Comparison of ENCODE assay signal across 20 mouse cellular contexts in genomic region chr17:12904349-12904748, GRCm38 (mm10). TPM values are rescaled to one million over a fixed set of nuclear protein-coding genes. Genes with fewer than 3 reads are reported as not detected.
"Had no signal": no experiment of that assay in that cellular context is flagged by ENCODE, and none has a peak within 500 bp of the region (broad histone marks: within the 10 kb centered on the region; RNA-seq: fewer than 3 reads in every experiment).

No protein-coding gene starts in this region.

- ATAC-seq: intestine, embryonic 16.5 days; liver, postnatal 0 days had no signal

- H3K4me2 ChIP-seq: liver, embryonic 13.5 days; lung, embryonic 15.5 days; neural tube, embryonic 12.5 days had no signal

- DNase-seq: kidney, adult 2 months; kidney, postnatal 25 days; layer of hippocampus, adult 9-11 months; layer of hippocampus, postnatal 36 days; liver; liver, embryonic 13.5 days; liver, postnatal 0 days; retina, postnatal 1 day; right cerebral cortex, postnatal 4 days; spleen, adult 18-20 months; thymus, adult 18-20 months; thymus, postnatal 14 days had no signal

- H3K27ac ChIP-seq: liver, embryonic 13.5 days; neural tube, embryonic 12.5 days had no signal

- H3K27me3 ChIP-seq: liver, embryonic 13.5 days; lung, embryonic 15.5 days; neural tube, embryonic 12.5 days had no signal

- H3K9me3 ChIP-seq: liver, embryonic 13.5 days; lung, embryonic 15.5 days; neural tube, embryonic 12.5 days had no signal

- H3K9ac ChIP-seq: liver, embryonic 13.5 days; liver, postnatal 0 days; lung, embryonic 15.5 days; neural tube, embryonic 12.5 days had no signal

- H3K4me1 ChIP-seq: liver, embryonic 13.5 days; neural tube, embryonic 12.5 days had no signal

- H3K4me3 ChIP-seq: liver, embryonic 13.5 days; lung, embryonic 15.5 days; neural tube, embryonic 12.5 days had no signal

RNA-seq across cellular contexts. Expression of gene Mrgprh, which starts 28.5 kb away (rescaled TPM):
- total RNA-seq: layer of hippocampus, postnatal 36 days; megakaryocyte progenitor cell, adult 5-6 weeks; neutrophil, adult 5-6 weeks had no signal
- polyA plus RNA-seq: intestine, embryonic 16.5 days; kidney, embryonic 16.5 days; liver, embryonic 13.5 days; liver, postnatal 0 days; lung, embryonic 15.5 days; midbrain, embryonic 14.5 days; neural tube, embryonic 12.5 days; stomach, embryonic 14.5 days had no signal
